In the genomic region with DNA sequence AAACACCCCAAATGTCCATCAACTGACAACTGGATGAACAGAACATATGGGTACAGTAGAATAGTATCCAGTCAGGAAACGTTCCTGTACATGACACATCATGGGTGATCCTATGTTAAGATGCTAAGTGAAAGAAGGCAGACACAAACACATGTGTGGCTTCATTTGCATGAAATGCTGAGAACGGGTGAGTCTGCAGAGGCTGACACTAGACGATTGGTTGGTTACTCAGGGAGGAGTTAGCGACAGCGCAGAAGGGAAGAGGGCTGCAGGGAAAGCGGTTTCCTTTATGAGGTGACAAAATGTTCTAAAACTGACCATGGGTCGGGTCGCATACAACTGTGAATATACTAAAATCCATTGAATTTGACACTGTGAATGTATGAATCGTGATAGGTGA, we compare ENCODE assay signal across 33 mouse cellular contexts. TPM values are rescaled to one million over a fixed set of nuclear protein-coding genes. Genes with fewer than 3 reads are reported as not detected.
"Had no signal": no experiment of that assay in that cellular context is flagged by ENCODE, and none has a peak within 500 bp of the region (broad histone marks: within the 10 kb centered on the region; RNA-seq: fewer than 3 reads in every experiment).

No protein-coding gene starts in this region.

- DNase-seq: left cerebral cortex, postnatal 4 days; liver; liver, embryonic 13.5 days; liver, postnatal 0 days; lung, adult 18-20 months; lung, adult 2 months; lung, embryonic 14.5 days; lung, postnatal 10 days; lung, postnatal 14 days; lung, postnatal 36 days; lung, postnatal 4 days; midbrain, embryonic 14.5 days had no signal

- H3K9ac ChIP-seq: limb, embryonic 12.5 days; limb, embryonic 13.5 days; limb, embryonic 15.5 days; liver, embryonic 12.5 days; liver, embryonic 13.5 days; liver, embryonic 14.5 days; liver, embryonic 15.5 days; liver, postnatal 0 days; lung, embryonic 14.5 days; lung, embryonic 15.5 days; midbrain, embryonic 12.5 days; midbrain, embryonic 13.5 days; midbrain, embryonic 15.5 days had no signal

- H3K4me1 ChIP-seq: limb, embryonic 15.5 days; liver, embryonic 12.5 days; liver, embryonic 13.5 days; liver, embryonic 15.5 days; lung, embryonic 15.5 days; megakaryocyte, embryonic 14.5 days; midbrain, embryonic 12.5 days; midbrain, embryonic 13.5 days; midbrain, embryonic 15.5 days had no signal

- H3K4me3 ChIP-seq: limb, embryonic 10.5 days; limb, embryonic 12.5 days; limb, embryonic 13.5 days; limb, embryonic 15.5 days; liver, embryonic 12.5 days; liver, embryonic 13.5 days; liver, embryonic 15.5 days; lung, embryonic 15.5 days; megakaryocyte, embryonic 14.5 days; midbrain, embryonic 10.5 days; midbrain, embryonic 12.5 days; midbrain, embryonic 13.5 days; midbrain, embryonic 15.5 days; myocyte had no signal

- H3K4me2 ChIP-seq: limb, embryonic 12.5 days; limb, embryonic 13.5 days; limb, embryonic 15.5 days; liver, embryonic 11.5 days; liver, embryonic 12.5 days; liver, embryonic 13.5 days; liver, embryonic 15.5 days; lung, embryonic 14.5 days; lung, embryonic 15.5 days; midbrain, embryonic 11.5 days; midbrain, embryonic 12.5 days; midbrain, embryonic 13.5 days; midbrain, embryonic 15.5 days had no signal

- H3K9me3 ChIP-seq: limb, embryonic 10.5 days; liver, embryonic 13.5 days; liver, embryonic 15.5 days; megakaryocyte, embryonic 14.5 days; midbrain, embryonic 13.5 days had no signal

- H3K36me3 ChIP-seq: limb, embryonic 10.5 days; limb, embryonic 12.5 days; limb, embryonic 13.5 days; limb, embryonic 15.5 days; liver, embryonic 12.5 days; liver, embryonic 13.5 days; liver, embryonic 15.5 days; lung, embryonic 15.5 days; midbrain, embryonic 10.5 days; midbrain, embryonic 12.5 days had no signal

- H3K27me3 ChIP-seq: limb, embryonic 13.5 days; limb, embryonic 15.5 days; liver, embryonic 13.5 days; liver, embryonic 15.5 days; lung, embryonic 15.5 days; midbrain, embryonic 12.5 days; midbrain, embryonic 13.5 days; midbrain, embryonic 15.5 days had no signal

- H3K27ac ChIP-seq: limb, embryonic 10.5 days; limb, embryonic 12.5 days; limb, embryonic 13.5 days; limb, embryonic 15.5 days; liver, embryonic 12.5 days; liver, embryonic 13.5 days; liver, embryonic 14.5 days; liver, embryonic 15.5 days; lung, embryonic 15.5 days; macrophage; midbrain, embryonic 10.5 days; midbrain, embryonic 12.5 days; midbrain, embryonic 13.5 days; midbrain, embryonic 15.5 days had no signal

RNA-seq across cellular contexts. Expression of a gene that starts 18.6 kb away (rescaled TPM):
- total RNA-seq: liver, adult 2 months; monocyte, adult 5-6 weeks had no signal

RNA-seq across cellular contexts. Expression of a gene that starts 23.1 kb away (rescaled TPM):
- total RNA-seq: left cerebral cortex, postnatal 14 days; left cerebral cortex, postnatal 36 days; liver, adult 2 months had no signal
- polyA plus RNA-seq: liver, adult 2 months had no signal
